Mouse (Mus musculus): ENCODE data around the gene Mmp25. TPM values are rescaled to one million over a fixed set of nuclear protein-coding genes. Genes with fewer than 3 reads are reported as not detected.
"Not testable (repeated sequence)": the region's sequence is repeated elsewhere in the genome, so short reads cannot be mapped to it uniquely, and the experiment has no call there.

Mmp25 gene
- total RNA-seq, 2 experiments from 2014 or later: 0.14 TPM; not detected in 1

DNA sequence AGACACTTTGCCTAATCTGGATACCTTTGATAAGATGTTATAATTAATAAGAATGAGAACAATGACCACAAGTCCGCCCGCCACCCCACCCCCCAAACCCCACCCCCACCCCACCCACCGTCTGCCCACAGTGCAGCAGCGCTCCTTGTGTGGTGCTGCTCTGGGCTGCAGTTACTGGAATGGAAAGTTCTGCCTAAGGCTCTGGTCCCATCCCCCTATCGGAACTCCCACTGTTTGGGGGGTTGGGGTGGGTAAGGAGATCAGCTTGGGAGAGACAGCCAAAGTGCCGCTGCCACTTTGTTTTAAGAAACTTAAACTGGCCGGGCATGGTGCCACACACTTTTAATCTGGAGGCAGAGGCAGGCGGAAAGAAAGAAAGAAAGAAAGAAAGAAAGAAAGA is 42.0 kb downstream of the Mmp25 start:
- intact Hi-C loops (cut with DNase I): loop anchor here (2.0 kb wide), 1 partner anchor 32 kb away; no protein-coding TSS in a partner anchor

DNA sequence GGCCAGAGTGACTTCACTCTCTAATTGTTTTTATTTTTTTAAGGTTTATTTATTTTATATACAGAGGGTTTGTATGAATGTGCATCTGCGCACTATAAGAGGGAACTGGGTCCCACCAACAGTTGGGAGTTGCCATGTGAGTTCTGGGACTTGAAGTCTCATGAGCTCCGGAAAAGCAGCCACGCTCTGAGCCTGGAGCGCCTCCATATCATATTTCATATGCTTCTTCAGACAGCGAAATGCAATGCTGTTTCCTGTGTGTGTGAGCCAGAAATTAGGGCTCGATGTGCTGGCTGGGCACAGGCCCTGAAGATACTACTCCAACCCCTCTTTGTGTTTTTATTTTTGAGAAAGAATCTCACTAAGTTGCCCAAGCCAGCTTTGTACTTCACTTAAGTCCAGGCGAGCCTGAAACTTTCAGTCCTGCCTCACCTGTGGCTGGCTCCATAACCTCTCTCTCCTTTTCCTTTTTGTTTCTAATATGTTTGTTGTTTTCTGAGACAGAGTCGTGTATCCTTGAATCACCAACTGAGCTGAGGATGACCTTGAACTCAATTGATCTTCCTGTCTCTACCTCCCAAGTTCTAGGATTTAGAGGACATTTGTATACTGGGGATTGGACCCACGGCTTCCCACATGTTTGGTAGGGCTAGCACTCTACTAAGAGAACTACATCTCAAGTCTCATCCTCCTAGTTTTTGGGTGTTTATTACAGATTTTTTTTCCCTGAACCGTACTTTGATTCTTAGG is 43.1 kb downstream of the Mmp25 start:
- intact Hi-C loops (cut with DNase I): loop anchor here (2.0 kb wide), 1 partner anchor 31 kb away; no protein-coding TSS in a partner anchor
- DNase-seq: no peak

More for the DNA sequence above, 42.0 kb downstream of the Mmp25 start:
- DNase-seq: no peak

DNA sequence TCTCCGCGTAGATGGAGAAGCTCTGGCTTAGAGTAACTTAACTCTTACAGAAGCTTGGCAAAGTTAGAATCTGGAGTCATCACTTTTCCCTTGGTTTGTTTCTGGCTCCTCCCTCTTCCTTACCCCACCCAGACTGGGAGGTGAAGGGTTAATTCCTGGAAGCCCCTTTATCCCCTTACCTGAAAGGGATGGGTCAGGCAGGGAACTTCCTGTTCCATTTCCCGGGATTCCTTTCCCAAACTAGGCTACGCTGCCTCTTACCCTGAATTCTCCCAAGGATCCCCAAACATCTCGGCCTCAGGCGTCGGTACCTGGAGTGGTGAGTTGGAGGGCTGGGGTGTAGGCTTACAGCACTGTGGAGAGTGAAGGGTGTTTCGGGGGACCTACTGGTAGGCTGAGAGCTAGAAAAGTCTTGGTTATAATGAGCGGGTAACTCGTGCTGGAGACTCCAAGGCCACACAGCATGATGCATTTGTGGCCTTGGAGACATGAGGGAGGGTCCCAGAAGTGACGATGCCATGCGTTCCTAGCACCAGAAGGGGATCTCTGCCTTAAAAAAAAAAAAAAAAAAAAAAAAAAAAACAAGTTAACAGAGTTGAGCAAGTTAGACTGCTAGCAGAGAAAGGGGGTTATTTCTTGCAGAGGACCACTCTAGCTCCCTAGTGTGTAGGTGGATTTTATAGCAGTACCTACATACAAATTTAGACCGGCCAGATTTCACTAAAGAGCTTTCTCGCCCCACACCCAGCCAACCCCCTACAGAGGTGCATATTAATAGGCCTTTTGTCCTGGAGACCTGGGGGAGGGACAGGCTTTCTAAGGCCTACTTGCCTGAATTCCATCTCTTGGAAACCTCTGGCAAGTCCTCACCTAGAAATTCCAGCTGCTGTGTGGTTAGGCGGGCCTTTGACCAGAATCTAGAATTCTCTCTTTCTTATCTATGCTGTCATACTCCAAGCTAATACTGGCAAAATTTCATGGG is 44.1 kb downstream of the Mmp25 start, which contains the start of gene Zscan10:
TSS of gene Zscan10 (plus strand) at position 216 of the 982 bp plus-strand sequence.
- intact Hi-C loops (cut with DNase I): no loop called here
- DNase-seq: no peak

DNA sequence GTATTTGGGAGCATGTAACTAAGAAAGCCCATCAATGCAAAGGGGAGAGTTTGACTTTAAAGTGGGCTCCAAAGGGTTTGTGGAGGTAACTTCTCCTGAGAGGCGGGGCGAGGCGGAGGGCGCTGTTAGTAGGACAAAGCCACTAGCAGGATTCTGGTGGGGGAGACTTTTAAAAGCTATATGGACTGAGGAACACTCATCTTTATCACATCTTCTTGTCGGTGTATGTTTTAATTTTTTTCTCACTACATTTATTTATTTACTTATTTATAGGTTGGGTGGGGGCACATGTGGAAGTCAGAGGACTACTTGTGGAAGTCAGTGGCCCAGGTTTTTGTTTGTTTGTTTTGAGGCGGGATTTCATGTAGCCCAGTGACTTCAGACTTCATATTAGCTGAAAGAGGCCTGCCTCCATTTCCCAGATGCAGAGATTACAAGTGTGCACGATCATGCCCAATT is 45.4 kb downstream of the Mmp25 start:
- intact Hi-C loops (cut with DNase I): loop anchor here (2.0 kb wide), 1 partner anchor 15 kb away; no protein-coding TSS in a partner anchor
- DNase-seq: no peak

DNA sequence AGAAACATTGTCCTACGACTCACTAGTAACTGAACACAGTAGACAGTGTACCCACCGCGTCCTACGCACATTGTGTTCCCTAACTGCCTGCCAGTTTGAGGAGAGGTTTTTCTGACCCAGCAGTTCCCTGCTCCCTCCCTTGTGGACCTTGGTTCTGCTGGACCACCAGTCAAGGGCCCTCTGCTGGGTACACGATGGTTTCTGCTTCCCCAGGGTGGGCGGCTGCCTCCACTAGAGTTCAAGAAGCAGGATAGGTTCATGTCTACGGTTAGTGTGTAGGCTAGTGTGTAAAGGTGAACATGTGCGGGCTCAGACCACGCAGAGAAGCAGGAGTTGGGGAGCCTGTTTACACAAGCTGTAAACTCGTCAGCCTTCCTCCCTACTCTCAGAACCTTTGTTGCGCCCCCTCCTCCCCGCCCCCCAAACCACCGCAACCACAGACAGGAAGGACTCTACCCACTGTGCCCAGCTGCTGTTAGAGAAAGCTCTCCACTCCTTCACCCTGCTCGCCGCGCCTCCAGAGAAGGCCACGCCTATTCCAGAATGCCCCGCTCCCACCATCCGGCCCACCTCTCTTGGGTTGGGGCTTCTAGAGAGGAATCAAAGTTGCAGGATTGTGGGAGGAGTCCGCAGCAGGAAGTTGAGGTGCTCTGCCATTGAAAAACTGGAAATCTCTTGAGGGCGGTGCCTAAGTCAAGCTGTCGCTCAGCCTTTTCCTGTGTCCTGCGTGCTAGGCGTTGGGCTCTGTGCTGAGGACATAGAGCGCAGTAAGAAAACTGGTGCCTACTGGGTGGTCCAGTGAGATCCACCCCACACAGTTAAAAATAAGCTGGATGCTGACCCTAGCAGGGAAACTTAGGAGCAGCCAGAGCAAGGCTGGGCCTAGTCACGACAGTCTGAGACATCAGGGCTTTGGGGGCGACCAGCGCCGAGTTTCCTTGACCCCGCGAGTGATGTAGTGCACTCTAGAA is 46.2 kb downstream of the Mmp25 start, which contains the start of gene Zfp13:
TSS of gene Zfp13 (minus strand) at position 906 of the 971 bp plus-strand sequence.
- intact Hi-C loops (cut with DNase I): loop anchor here (2.0 kb wide), 1 partner anchor 14 kb away; no protein-coding TSS in a partner anchor
- peak; percentile 78 to 79 for DNase-seq

DNA sequence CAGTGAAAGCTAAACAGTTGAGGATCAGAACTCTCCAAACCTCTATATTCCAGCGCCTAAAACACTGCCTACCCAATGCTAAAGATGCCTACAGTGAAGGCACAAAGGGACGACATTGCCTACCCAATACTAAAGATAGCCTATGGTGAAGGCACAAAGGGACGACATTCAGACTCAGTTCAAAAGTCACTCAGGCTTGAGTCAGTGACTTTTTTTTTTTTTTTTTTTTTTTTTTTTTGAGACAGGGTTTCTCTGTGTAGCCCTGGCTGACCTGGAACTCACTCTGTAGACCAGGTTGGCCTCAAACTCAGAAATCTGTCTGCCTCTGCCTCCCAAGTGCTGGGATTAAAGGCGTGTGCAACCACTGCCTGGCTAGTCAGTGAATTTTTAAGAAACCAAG is 49.9 kb downstream of the Mmp25 start:
- DNase-seq; intact Hi-C loops (cut with DNase I): not testable (repeated sequence)

DNA sequence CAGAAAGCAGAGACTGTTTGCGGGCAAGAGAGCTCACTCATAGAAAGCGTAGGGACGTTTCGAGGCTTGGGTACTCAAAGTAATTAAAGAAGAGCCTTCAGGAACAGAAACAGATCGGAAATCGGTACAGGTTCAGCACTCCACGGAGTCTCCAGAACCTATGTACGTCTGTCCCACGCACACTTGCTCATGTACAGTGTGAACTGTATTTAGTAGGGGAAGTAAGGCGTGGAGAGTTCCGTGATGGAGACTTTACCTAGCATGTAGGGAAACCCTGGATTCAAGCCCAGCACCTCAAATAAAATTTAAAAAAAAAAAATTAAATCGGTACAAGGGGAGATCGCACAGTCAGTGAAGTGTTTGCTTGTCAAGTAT is 52.2 kb downstream of the Mmp25 start:
- no peak for DNase-seq
- intact Hi-C loops (cut with DNase I): loop anchor here (2.0 kb wide), 1 partner anchor 28 kb away; the partner anchor contains the start of gene Zfp213

DNA sequence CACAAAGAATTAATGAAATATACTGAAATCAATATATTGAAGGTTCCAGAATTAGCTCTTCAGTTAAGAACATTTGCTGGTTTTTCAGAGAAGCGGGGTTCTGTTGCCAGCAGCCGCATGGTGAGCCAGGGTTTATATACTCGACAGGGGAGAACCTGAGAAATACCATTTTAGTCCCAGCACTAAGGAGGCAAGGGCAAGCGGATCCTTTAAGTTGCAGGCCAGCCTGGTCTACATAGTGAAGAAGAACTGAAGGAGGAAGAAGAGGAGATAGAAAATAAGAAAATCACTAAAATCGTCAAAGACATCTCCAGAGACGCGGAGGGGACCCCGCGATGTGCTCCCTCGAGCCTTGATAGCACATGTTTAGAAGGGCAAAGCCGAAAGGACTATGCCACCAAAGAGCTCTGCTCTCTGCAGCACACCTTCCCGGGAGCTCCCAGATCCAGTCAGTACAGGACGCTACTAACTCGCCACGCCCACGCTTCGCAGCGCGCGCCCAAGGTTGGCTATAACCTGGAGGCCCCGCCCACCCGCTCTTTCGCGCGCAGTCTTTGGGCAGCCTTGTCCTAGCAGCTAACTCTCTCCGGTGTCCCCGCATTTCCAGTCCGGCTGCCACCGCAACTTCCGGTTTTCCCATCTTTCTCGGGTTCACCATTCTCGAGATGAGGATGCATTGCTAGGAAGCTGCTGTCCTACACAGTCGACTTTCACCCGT is 52.7 kb downstream of the Mmp25 start:
- intact Hi-C loops (cut with DNase I): loop anchor here (2.0 kb wide), 1 partner anchor 28 kb away; the partner anchor contains the start of gene Zfp213
- DNase-seq: peak; percentile 85 to 89

DNA sequence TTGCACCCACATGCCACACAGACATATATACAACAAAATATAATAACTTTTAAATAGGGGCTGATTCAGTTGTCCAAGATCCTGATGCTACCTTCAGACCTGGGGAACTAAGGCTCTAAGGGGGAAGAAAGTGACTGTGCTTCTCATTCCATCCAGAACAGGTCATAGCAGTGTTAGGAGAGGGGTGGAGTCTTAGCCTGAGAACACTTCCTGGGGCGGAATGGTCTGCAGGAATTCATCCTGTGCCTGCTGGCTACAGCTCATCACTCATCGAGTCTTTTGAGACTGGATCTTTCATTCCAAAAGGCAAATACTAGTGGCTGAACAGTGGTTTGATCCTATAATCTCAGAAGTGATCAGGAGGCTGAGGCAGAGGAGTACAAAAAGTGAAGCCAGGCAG is 57.8 kb downstream of the Mmp25 start:
- no peak for DNase-seq
- intact Hi-C loops (cut with DNase I): no loop called here

DNA sequence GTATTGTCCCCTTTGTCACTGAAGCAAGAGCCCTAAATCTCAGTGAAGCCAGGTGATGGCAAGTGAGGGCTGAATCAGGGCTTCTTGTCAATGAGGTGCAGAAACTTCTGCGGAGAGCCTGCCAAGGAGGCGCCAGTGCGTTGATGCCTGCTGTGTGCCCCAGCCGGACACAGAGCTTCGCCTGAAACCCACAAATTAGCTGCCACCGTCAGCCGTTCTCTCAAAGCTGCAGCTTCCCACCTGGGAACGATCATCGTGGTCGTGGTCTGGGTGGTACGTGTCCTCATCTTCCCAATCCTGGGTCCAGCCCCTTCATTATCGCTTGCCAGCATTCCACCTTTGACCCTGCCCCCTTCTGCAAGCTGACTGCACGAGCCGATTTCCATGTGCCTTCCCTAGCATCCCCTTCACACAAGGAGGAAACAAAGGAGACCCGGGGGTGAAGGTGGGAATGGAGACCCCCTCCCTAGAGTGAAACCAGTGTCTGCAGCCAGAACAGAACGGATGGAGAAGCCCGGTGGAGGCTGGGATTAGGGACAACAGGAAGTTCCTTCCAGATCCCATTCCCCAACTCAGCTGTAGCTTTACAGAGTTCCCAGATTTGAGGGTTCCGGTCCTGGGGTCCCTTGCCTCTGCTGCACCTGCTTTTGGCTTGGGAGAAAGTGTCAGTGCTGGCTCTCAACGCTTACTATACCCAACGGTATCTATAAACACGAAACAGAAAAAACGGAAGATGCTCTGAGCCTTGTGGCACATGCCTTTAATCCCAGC is 59.2 kb downstream of the Mmp25 start:
- peak; percentile 43 to 54 for DNase-seq
- intact Hi-C loops (cut with DNase I): loop anchor here (2.0 kb wide), 1 partner anchor 13 kb away; the partner anchor contains the start of gene Zfp13

DNA sequence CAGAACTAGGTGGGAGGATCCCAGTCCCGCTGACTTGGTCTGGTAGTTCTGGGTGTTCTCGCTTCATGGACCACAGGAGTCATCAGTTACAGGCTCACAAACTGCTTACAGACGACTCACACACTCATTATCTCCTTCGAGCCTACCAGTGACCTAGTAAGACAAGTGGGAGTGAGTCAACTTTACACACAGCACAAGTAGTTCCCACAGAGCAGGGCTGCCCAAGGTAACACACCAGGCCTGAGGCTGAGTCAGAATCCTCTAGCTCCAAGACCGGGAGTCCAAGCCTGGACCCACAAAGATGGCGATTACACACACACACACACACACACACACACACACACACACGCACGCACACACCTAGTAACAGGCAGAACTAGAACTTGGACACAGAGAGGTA is 60.3 kb downstream of the Mmp25 start:
- DNase-seq: no peak
- intact Hi-C loops (cut with DNase I): loop anchor here (2.0 kb wide), 1 partner anchor 14 kb away; the partner anchor contains the start of gene Zfp13

Other genes starting within 250 kb of the Mmp25 start
- not detected for gene Vmn2r117, start 165.6 kb downstream of the Mmp25 start, total RNA-seq (2021)
- gene Zfp213, start 81.0 kb downstream of the Mmp25 start, total RNA-seq (2021): 1 to 10 TPM; 4.9 to 5.1 TPM
- gene Zfp13, start 45.8 kb downstream of the Mmp25 start, total RNA-seq (2021): 1 to 10 TPM; 2.4 to 4.1 TPM
- gene Zscan10, start 44.4 kb downstream of the Mmp25 start, total RNA-seq (2021): not detected
- not detected for gene Bicdl2, start 15.2 kb upstream of the Mmp25 start, total RNA-seq (2021)
- 100 to 1,000 TPM; 196 to 206 TPM for gene Hcfc1r1, start 28.3 kb upstream of the Mmp25 start, total RNA-seq (2021)
- gene Thoc6, start 28.6 kb upstream of the Mmp25 start, total RNA-seq (2021): 10 to 100 TPM; 11.6 to 11.7 TPM
- gene Tnfrsf12a, start 32.2 kb upstream of the Mmp25 start, total RNA-seq (2021): 100 to 1,000 TPM in 1 of 2 experiments, 10 to 100 TPM in 1; 59.4 to 101 TPM
- gene Cldn6, start 34.0 kb upstream of the Mmp25 start, total RNA-seq (2021): not detected
- gene Cldn9, start 38.7 kb upstream of the Mmp25 start, total RNA-seq (2021): not detected
- gene 1520401A03Rik, start 77.5 kb upstream of the Mmp25 start, total RNA-seq (2021): not detected
- gene Pkmyt1, start 81.1 kb upstream of the Mmp25 start, total RNA-seq (2021): 1 to 10 TPM; 1.2 to 1.6 TPM
- gene Paqr4, start 95.6 kb upstream of the Mmp25 start, total RNA-seq (2021): 10 to 100 TPM; 20.0 to 28.5 TPM
- gene Kremen2, start 100.6 kb upstream of the Mmp25 start, total RNA-seq (2021): not detected
- 10 to 100 TPM; 31.8 to 33.3 TPM for gene Flywch1, start 126.3 kb upstream of the Mmp25 start, total RNA-seq (2021)
- gene Flywch2, start 140.8 kb upstream of the Mmp25 start, total RNA-seq (2021): under 1 TPM; 0.78 to 0.81 TPM
- gene Srrm2, start 145.3 kb upstream of the Mmp25 start, total RNA-seq (2021): 100 to 1,000 TPM; 154 to 159 TPM
- gene Elob, start 183.9 kb upstream of the Mmp25 start, total RNA-seq (2021): 100 to 1,000 TPM; 345 to 363 TPM
- not detected for gene Prss33, start 190.8 kb upstream of the Mmp25 start, total RNA-seq (2021)
- gene Prss32, start 198.6 kb upstream of the Mmp25 start, total RNA-seq (2021): not detected
- not detected for gene Prss41, start 198.9 kb upstream of the Mmp25 start, total RNA-seq (2021)
- gene Prss21, start 222.8 kb upstream of the Mmp25 start, total RNA-seq (2021): not detected
- not detected for gene Dcpp1, start 235.6 kb upstream of the Mmp25 start, total RNA-seq (2021)
- not detected for gene Dcpp2, start 235.6 kb upstream of the Mmp25 start, total RNA-seq (2021)